Mouse (Mus musculus): Measurements from ENCODE around the gene Pole.

The Pole gene

DNA sequence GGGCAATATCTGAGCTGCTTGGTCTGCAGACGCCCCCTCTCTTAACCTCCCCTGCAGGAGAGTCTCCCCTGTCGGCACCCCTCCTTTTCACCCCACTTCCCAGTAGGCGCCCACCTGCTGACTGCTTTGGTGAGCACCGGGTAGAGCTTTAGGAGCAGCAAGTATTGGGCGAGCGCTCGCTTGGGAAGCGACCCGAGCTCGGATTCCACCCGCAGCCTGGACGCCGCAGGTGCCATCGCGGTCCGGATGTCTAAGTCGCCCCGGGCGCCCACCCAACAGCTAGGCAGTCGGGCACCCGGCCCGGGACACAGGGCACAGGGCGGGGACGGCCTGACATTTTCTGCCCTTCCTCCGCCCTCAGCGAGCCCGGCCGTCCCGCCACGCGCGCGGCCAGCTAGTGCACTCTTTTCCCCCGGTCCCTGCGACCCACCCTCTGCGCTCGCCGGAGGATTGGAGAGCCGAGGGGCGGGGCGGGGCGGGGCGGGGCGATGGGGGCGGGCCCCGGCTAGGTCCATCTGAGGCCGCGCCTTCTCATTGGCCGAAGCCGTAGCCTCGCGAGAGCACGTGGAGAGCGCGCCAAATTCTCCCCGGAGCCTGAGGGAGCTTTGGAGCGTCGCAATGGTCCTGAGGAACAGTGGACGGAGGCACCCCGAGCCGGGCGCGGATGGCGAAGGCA is at the start of gene Pole, which contains the start of gene Pxmp2:
Pole (plus strand) TSS at position 537 of the 676 bp plus-strand sequence.
Pxmp2 (minus strand) TSS at position 417 of the 676 bp plus-strand sequence.
- in situ Hi-C loops (cut with MboI, MseI) = no loop called here

DNA sequence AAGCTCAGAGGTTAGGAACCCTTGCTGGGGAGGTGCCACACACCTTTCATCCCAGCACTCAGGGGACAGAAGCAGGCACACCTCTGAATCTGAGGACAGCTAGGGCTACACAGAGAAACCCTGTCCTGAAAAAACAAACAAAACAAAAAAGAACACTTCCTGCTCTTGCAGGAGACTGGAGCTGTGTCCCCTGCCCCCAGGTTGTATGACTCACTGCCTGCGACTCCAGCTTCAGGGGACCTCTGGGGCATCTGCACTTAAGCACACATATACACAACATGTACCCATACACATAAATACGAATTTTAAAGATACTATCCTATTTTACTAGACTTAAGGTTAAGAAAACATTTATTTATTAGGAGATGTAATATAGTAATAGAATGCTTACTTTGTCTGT is 42.0 kb upstream of the Pole start:
- in situ Hi-C loops (cut with MboI, MseI) = no loop called here

DNA sequence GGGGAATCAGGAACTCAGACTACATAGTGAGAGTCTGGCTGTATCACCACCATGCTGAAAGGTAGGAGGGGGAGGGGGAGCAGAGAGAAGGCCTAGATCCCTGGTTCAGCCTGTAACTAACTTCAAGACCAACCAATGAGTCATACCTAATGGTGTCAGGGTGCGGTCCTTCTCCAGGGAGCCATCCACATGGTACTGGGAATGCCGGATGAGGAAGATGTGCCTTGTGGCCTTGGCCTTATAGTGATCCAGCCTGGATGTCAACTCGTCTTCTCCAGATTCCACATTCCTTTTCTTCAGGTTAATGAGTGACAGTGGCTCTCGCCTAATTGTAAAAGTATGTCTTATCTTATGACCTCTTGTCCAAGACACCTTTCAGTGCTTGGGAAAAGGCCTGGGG is 19.2 kb upstream of the Pole start:
- in situ Hi-C loops (cut with MboI, MseI) = no loop called here

DNA sequence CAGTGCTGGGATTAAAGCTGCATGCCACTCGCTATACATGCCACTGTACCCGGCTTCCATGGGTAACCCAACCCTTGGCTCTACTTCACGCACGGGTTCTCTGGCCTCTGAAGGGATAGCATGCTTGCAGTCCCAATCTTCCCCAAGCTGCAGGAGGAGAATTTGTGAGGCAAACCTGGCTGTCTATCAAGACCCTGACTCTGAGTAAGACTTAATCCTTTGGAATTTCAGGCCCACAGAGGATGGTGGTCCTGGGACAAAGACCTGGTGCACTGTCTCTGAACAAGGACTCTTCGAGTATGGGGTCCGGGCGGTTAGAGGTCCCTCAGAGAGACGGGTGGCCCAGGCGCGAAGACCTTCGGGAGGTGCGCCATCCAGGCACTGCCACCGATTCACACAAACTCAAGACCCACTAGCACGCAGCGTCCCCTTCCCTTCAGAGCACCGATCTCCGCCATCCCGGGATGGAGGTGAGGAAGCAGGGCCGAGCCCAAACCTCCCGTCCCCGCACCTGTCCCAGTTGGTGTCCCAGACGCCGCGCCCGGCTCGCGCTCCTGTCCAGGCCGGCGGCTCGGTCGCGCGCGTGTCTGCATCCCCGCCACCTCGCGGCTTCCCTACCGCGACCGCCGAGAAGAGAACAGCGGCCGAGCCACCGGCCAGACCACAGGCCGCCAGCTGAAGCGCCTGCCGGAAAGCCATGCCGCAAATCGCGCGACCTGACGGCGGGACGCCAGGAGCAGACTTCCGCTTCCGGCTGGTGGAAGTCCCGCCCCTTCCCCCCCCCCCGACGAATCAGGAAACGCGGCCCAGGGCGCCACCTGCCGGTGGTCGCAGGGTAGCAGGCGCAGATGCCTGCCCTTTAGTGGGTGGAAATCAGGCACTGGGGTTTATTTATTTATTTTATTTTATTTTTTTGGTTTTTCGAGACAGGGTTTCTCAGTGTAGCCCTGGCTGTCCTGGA is 16.7 kb upstream of the Pole start, which contains the start of gene Pgam5:
Pgam5 (minus strand) TSS at position 773 of the 961 bp plus-strand sequence.
- in situ Hi-C loops (cut with MboI, MseI) = no loop called here

DNA sequence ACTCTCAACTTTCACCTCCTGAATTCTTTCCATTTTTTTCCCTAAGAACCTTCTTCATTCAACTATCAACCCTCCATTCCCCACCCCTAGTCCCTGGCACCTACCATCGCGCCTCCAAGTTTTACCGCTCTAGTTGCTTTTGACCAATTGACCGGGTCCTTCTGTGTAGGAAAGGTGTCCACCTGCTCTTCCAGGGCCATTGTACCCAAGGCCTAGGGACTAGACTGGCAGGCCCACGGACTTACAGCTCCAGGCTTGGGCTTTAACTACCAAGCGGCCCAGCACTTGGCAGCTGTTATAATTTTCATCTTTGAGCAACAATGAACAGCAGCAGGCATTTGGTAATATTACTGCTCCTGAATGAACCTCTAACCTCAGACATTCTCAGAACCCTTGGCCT is 15.9 kb upstream of the Pole start:
- in situ Hi-C loops (cut with MboI, MseI) = no loop called here

DNA sequence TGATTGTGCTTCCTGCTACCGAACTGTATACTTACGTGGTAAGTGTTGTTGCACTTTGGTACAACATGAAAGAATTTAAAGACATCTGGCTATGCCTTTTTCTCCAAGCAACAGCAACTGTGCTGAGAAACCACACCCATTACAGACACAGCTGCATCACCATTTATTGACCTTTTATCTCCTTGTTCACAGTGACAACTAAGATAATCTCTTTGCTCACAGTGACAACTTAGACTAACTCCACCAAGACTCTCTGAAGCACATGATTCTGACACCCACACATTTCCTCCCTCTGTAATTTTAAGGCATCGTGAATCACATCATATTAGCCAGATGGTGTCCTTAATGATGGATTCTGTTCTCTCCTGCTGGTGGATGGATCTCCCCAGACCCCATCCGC is 12.0 kb upstream of the Pole start:
- in situ Hi-C loops (cut with MboI, MseI) = no loop called here

DNA sequence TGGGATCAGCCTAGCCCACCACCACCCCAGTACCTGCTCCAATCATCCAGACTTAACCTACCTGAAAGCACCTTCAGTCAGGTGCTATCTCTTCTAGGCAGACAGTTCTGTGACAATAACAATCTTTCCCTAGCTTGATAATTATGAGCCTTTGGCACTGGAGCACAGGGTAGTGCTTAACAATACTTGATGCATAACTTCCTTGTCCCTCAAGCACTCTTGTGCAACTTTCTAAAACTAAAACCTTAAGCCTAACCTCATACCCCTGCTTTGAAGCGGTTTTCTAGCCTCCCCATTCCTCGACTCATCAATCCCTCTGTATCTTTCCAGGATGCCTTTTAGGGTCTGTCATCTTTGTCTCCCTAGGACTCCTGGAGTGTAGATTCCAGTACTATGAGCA is 11.3 kb upstream of the Pole start:
- in situ Hi-C loops (cut with MboI, MseI) = no loop called here

DNA sequence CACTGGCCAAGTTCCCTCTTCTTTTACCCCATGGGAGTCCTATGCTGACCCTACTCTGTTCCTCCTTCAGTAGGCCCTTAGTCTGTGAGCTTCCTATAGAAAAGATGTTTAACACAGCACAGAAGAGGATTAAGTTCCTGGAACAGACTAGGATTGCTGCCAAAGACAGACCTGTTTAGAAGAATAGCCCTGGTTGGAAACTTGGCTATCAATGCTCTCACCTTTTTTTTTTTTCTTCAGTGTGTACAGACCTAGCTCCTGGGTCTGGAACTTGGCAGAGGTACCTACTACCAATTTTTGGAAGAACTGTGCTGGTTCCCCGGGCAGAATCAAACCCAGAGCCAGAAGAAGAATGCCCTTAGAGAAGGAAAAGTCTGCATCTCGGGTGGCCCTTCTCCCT is 9.7 kb upstream of the Pole start:
- in situ Hi-C loops (cut with MboI, MseI) = no loop called here

DNA sequence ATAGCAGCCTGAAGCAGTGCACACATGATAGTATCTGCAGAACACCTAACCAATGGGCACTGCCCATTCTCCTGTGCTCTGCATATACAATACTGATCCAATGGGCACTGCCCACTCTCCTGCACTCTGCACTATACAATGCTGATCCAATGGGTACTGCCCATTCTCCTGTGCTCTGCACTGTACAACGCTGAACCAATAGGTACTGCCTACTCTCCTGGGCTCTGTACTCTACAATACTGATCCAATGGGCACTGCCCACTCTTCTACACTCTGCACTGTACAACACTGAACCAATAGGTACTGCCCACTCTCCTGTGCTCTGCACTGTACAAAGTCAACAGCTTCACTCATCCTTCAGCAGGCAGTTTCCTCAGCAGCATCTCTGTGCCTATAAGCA is 9.2 kb upstream of the Pole start:
- in situ Hi-C loops (cut with MboI, MseI) = no loop called here

DNA sequence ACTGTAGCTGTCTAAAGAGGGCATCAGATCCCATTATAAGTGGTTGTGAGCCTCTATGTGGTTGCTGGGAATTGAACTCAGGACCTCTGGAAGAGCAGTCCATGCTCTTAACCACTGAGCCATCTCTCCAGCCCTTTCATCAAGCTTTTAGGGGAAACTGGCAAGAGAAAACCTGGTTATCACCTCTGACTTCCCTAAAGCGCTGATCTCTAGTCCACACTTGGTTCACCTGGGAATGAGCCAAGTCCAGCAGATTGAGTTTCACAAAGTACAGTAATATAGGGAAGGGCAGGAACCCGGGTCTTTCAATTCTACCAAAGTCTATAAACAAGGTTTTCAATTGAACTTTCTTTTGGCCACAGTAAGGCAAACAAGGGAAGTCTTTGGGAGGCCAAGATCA is 4.1 kb upstream of the Pole start:
- in situ Hi-C loops (cut with MboI, MseI) = no loop called here

DNA sequence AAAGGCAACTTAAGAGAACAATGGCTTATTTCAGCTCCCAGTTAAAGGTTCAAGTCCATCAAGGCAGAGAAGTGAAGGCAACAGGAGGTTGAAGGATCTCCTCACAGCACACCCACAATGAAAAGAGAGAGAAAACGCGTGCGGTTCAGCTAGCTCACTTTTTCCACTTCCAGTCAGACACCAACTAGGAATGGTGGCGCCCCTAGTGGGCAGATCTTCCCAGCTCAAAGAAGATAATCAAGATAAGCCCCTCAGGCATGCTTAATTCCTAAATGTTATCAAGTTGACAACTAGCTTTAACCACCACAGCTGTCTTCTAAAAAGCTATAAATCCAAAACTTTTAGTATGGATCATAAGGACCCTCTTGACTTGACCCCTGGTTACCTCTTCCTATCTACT is 1.6 kb upstream of the Pole start:
- in situ Hi-C loops (cut with MboI, MseI) = no loop called here

DNA sequence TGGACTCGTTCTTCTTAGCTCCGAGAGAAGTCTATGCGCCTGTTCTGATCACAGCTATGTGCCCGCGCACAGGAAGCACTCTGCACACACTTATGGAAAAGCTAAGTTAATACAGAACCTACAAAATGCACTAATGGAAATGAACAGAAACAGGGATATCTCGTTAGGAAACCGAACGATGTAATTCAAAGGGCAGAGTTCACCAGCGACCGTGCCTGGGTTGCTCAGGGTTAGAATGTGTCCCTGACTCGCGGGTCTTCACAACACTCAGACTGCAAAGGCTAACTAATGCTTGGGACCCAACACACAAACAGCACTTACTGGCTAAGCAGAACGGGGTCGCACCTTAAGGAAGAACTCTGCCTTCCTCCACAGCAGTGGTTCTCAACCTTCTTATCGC is 950 bp upstream of the Pole start:
- in situ Hi-C loops (cut with MboI, MseI) = no loop called here

DNA sequence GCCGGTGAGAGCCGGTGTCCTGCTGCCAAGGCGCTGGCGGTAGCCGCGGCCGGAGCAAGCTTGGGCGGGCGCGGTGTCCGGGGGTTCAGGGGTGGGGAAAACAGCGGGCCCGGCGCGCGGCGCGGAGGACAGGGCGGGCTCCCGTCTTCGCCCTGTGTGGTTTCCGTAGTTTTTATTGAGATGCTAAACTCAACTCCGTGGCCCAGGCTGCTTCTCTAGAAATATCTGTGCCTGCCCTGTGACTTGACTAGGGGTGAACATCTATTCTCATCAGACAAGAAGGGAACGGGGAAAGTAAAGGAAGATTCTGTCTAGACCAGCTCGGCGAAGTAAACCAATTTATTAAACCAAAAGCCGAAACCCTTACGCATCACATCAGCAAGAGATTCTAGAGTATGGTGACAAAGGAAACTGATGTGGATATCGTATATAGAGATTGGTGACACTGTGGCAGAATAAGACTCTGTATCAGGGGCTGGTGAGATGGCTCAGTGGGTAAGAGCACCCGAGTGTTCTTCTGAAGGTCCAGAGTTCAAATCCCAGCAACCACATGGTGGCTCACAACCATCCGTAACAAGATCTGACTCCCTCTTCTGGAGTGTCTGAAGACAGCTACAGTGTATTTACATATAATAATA is 459 bp downstream of the Pole start:
- in situ Hi-C loops (cut with MboI, MseI) = no loop called here

DNA sequence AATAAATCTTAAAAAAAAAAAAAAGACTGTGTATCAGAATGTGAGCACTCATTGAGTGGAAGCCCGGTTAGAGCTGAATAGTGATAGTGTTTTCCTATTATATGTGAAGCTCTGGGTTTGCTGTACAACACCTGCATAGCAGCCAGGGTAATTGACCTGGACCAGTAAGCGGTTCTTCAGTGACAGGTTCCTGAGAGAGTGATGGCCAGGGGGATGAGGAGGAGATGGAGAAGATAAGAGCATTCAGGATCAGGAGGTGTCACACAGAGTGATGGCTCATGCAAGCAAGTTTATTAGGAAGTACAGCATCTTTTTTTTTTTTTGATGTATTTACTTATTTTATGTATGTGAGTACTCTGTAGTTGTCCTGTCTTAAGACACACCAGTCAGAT is 974 bp downstream of the Pole start:
- in situ Hi-C loops (cut with MboI, MseI) = no loop called here

DNA sequence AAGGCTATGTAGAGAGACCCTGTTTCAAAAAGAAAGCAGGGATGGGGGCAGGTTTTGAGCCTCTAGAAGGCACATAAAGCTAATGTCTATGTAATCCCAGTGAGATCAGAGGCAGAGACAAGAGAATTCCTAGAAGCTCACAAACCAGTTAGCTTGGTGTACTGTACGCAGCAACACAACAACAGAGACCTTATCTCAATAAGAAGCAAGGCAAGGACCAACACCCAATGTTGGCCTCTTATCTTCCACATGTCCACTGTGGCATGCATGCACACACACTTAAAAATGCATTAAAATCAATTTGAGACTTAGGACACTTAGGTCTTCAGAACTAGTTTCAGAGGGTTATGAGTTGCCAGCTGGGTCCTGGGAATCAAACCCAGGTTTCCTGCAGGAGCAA is 5.5 kb downstream of the Pole start:
- in situ Hi-C loops (cut with MboI, MseI) = loop anchor here (5.0 kb wide), 1 partner anchor 39 kb away; no protein-coding TSS in a partner anchor

DNA sequence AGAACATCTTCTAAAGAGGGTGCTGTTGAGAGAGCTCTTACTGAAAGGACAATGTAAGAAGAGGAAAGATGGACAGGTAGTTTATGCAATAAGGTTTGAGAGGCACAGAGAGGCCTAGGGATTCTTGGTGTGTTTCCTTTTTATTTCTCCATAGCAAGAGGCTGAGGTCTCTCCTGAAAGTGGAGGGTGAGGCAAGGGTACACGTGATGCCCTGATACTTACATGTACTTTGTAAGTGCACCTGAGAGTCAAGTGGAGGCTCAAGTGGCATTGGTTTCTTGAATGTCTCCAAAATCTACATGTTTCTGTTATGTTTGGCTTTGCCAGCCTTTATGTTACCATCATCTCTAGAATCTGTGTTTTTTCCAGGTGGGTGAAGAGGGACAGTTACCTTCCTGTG is 10.5 kb downstream of the Pole start:
- in situ Hi-C loops (cut with MboI, MseI) = no loop called here

DNA sequence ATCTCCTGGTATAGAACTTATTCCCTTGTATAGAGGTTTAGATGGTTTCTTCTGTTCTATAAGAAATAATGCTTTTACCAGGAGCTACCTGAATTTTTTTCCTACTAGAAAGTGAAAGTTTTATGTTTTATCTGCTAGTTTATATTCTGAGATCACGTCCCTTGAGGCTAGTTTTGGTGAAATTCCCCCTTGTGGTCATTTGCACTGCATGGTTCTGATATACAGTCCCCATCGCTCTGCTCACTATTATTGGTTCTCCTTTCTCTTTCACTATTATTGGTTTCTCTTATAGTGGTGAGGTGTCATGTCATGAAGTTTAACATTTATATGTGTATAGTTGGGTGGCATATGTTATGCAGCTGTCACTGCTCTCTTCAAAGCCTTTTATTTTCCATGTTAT is 14.5 kb downstream of the Pole start:
- in situ Hi-C loops (cut with MboI, MseI) = loop anchor here (25.0 kb wide), 1 partner anchor 1688 kb away; no protein-coding TSS in a partner anchor

DNA sequence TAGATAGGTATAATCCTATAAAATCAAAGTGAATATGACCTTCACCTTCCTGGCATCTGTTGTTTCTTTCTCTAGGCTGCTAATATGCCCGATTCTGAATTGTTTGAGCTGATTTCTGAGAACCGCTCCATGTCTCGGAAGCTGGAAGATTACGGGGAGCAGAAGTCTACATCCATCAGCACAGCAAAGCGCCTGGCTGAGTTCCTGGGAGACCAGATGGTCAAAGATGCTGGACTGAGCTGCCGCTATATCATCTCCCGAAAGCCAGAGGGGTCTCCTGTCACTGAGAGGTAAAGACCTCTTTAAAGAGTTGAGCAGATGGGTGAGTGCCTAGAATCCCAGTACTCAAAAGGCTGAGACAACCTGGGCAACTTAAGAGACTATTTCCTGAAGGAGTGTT is 22.8 kb downstream of the Pole start:
- in situ Hi-C loops (cut with MboI, MseI) = loop anchor here (25.0 kb wide), 1 partner anchor 1697 kb away; no protein-coding TSS in a partner anchor

DNA sequence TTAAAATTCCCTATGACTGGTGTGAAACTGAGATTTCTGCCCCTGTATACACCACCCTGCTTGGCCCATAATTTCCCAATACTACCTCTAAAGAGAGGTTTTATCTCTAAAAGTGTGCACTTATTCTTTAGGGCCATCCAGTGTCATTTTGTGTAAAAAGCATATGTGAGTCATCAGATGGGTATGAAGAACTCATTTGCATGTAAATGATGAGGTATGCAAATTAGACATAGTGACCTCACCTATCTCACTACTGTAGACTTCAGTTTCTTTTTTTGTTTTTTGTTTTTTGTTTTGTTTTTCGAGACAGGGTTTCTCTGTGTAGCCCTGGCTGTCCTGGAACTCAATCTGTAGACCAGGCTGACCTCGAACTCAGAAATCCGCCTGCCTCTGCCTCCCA is 27.0 kb downstream of the Pole start:
- in situ Hi-C loops (cut with MboI, MseI) = loop anchor here (25.0 kb wide), 1 partner anchor 1701 kb away; no protein-coding TSS in a partner anchor

DNA sequence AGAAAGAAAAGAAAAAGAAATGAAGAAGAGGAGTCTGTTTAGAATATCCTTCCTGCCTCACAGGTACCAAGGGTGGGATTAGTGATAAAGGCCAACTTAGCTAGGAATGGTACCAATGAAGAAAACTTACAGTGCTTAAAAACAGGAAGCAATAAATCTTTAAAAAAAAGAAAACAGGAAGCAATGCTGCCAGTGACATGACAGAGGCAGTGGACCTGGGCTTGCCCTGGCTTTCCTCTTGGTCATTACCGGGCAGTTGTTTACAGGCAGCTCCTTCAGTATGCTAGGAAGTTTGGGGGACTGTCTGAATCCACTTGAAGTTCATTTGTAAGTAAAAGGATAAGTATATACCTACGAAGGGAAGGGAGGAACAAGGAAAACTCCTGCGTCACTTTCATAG is 44.4 kb downstream of the Pole start:
- in situ Hi-C loops (cut with MboI, MseI) = no loop called here

DNA sequence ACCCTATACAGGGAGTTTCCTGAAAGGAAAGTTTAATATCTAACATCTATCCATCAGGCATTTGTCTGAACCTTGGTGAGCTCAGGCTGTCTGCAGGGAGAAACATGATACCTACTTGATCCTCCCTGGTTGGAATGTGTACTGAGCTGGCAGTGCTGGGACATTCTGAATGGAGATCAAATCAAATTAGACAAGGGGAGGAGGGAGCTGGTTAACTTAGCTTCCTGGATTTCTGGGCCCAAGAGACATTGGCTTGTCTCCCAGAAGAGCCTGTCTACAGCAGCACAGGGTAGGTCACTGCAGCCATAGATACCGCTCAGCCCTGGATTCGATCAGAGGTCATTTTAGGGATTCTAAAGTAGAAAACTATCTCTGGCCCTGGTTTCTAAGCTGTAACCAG is 52.7 kb downstream of the Pole start:
- in situ Hi-C loops (cut with MboI, MseI) = no loop called here

DNA sequence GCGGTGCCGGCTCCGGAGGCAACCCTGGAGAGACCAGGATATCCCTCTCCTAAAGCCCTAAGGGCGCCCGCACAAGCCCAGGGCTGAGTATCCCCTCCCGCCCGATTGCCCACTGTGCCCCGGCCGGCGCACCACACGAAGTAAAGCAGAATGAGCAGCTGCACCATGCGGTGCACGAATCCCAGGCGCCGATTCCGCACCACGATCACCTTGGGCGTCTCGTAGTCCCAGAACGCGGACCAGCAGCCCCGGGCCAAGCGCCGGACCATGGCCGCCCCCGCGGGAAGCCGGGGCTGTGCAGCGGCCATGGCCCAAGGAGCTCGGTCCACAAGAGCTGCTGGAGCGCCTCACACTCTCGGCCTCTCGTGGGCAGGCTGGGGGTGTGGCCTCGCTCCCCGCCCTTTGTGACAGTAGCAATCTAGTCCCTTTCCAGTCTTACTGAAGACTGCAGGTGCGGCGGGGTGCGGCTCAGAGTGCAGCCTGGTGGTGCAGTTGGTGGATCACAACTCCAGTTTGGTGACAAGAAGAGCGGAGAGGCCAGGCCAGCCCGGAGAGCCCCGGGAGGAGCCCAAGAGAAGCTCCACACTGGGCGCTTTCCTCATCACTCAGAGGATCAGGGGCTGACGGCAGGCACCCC is 56.7 kb downstream of the Pole start, which contains the start of gene P2rx2:
P2rx2 (minus strand) TSS at position 565 of the 637 bp plus-strand sequence.
- in situ Hi-C loops (cut with MboI, MseI) = no loop called here

Measured in regulatory T cell (primary cell).